Mouse (Mus musculus) retina, adult 2 months (tissue): ENCODE data around the gene Vps35l.

Source experiments
- DNase-seq: peaks from one replicate; pipeline ENCODE4 v3.0.0-alpha.2; 2012; ENCODE audit warnings: low read depth, low spot score

The Vps35l gene

GRCm38 (mm10) chr7:118819666-118820065 is 79.6 kb downstream of the Vps35l start:
- DNase-seq, result no peak

GRCm38 (mm10) chr7:118821356-118821755 is 81.3 kb downstream of the Vps35l start:
- no peak for DNase-seq

DNA sequence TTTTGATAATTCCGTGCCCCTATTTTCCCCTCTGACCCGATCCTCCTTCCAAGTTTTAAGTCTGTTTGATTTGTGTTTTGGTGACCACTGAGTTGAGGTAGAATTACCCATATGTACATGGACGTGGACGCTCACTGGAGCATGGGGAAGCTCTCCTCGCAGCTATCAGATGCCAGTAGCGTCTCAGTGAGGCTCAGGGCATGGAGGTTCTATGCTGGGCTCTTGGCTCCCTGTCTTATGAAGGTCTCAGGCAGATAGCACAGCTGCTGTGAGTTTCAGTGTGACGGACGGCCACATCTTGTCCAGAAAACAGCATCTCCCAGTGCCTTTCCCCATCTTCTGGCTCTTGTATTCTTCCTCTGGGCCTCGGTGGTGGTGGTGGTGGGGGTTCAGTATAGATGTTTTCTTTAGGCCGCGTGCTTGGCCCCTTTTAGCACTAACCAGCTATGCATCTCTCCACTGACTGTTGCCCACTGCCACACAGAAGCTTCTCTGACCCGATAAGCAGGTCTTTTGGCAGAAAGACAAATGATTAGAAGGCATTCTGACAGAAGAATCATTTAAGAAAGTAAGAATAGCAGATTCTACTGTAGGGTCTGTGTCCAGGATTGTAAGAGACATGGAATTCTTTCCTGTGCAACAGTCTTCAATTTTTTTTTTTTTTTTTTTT is 82.0 kb downstream of the Vps35l start:
- no peak for DNase-seq

GRCm38 (mm10) chr7:118824451-118824850 is 84.4 kb downstream of the Vps35l start:
- DNase-seq, result no peak

DNA sequence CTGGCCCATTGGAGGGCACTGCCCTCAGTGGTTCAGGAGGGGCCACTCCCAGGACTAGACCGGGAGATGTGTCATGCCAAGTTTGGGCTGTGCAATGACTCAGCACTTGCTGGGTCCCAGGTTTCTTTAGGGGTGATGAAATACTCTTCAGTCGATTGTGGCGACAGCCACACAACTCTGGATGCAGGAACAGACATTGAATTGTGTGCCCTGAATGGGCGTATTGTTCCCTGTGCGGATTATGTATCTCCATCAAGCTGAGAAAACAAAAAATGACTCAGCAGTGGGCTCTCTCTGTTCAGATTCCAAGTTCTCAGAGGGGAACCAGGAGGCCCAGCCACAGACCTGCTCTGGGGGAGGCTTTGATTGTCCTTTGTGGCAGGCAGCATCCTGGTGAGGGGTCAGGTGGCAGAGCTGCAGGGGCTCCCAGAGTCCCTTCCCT is 88.0 kb downstream of the Vps35l start:
- no peak for DNase-seq

GRCm38 (mm10) chr7:118837901-118838300 is 97.9 kb downstream of the Vps35l start:
- DNase-seq, result no peak

DNA sequence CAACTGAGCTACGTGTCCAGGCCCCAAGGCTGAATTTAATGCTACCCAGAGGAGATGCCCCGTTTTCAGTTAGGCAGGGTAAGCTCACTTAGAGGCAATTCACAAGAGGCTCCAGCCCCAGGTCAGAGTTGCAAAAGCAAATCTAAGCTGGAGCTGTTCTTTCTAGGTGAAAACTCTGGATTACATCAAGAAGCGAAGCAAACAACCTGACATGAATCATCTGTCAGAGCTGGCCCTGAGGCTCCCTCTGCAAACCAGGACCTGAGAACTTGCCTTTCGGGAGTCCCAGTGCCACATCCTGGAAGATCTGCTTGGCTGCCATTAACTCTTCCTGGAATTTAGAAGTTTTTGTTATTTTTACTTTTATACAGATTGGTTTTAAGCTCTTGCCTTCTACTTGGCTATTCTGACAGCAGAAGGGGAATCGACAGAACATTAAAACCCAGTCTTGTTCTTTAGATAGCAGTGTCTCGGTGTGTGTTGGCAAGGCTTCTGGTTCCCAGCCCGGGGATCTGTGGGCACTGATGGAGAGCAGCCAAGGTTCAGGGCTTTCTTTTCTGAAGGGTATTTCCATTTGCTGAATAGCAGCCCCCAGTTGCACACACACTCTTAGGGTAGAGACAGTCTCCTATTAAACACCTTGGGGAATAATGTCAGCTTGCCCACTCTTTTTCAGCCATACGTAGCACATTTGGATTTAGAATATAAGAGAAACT is 101.2 kb downstream of the Vps35l start:
- DNase-seq, result no peak

DNA sequence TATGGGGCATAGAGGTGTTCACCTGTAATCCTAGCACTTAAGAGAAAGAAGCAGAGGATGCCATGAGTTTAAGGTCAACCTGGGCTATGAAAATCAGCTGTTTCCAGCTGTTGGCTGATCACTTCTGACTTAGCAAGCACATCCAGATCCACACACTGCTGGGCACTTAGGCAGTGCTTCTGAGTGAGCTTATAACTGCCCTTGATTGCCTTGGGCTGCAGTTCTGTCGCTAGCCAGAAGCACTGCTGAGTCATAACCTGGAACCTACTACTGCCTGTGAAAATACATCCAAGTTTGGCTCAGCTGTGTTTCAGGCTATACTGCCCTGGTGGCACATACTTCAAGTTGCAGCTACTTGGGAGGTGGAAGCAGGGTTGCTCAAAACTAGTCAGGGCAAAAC is 101.8 kb downstream of the Vps35l start:
- DNase-seq, result no peak

DNA sequence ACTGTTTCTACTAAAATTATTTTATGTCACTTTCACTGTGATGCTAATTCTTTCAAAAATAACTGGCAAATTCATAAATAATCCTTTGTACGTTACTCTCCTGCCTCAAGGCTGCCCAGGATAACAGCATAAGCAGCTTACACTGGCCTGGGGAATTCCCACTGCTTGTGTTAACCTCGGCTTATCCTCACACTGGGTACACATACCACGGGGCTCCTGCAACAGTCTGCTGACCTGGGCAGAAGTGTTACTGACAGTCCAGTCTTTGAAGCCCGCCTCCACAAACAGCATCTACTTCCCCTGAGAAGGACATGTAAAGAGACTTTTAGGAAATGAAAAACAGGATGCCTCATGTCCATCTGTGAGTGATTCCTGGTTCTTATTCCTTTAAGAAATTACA is 102.9 kb downstream of the Vps35l start:
- DNase-seq, result peak; percentile 56

GRCm38 (mm10) chr7:118845141-118845540 is 105.1 kb downstream of the Vps35l start:
- DNase-seq, result no peak

- DNase-seq, result no peak
These were observed 106.3 kb downstream of the Vps35l start for GRCm38 (mm10) chr7:118846329-118846728.

- no peak for DNase-seq
These were observed 108.8 kb downstream of the Vps35l start for GRCm38 (mm10) chr7:118848796-118849195.

DNA sequence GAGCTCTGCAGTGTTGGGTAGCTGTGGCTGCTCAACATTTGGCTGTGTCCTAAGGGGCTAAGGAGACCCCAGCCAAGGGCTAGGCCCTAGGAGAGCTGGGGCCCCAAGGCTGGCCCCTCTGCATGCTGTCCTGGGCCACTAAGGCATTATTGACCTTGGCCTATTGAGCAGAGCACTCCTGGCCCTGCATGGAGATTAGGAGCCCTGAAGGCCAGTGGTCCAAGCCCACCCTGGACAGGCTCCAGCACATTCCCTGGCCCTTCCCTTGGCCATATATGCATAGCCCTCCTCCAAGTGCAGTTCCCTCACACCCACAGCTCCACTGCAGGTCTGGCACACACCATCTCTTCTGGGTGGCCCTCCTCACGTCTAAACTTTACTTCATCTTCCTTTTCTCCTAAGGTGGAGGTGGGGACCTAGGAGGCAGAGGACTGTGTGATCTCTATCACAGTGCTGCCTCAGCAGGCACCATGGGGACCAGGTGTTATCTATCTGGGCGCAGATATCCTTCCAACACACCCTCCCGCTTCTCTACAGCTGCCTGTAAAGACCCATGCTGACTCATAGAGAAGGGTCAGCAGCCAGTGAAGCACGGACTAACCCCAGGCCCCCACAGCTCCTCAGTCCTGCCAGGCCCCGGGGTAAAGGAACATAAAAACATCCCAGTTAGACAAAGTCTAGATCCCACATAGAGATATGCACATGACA is 109.7 kb downstream of the Vps35l start:
- no peak for DNase-seq

- DNase-seq, result no peak
These were observed 110.8 kb downstream of the Vps35l start for GRCm38 (mm10) chr7:118850676-118851290.

- DNase-seq, result no peak
These were observed 111.5 kb downstream of the Vps35l start for GRCm38 (mm10) chr7:118851571-118851970.

DNA sequence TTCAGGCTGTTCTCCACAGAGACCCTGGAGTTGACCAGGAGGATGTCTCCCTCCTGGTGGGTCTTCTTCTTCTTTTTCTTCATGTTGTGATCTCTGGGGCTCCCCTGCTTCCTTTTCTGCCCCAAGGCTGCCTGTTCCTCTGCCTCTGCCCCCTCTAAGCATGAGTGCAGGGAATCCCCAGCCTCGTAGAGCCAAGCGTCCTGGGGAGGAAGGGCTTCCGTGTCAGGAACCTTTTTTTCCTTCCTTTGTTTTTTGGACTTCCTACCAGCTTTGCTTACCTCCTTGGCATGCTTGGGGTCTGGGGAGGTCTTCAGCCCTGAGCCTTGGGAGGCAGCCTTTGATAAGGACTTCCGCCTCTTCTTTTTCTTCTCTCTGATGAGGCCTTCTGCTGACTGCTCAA is 112.6 kb downstream of the Vps35l start:
- DNase-seq, result no peak

DNA sequence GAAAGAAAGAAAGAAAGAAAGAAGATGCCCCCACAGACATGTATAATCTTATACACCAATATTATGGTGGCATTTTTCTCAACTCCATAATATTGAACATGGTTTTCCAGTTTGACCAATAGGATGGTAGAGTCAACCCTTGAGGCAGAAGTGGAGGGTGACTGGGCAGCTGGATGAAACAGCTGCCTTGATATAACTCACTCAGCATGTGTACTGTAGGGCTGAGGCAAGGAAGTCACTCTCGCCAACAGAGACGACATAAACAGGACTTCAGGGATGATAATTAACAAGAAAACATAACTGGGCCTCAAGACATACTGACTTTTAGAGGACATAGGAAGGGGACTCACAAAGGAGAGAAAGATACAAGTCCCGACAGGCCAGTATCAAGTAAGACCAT is 114.6 kb downstream of the Vps35l start:
- DNase-seq, result no peak

- peak; percentile 76 for DNase-seq
These were observed 115.3 kb downstream of the Vps35l start, which contains the start of gene Iqck for GRCm38 (mm10) chr7:118855171-118855876. Gene Iqck (plus strand): TSS chr7:118855752.

DNA sequence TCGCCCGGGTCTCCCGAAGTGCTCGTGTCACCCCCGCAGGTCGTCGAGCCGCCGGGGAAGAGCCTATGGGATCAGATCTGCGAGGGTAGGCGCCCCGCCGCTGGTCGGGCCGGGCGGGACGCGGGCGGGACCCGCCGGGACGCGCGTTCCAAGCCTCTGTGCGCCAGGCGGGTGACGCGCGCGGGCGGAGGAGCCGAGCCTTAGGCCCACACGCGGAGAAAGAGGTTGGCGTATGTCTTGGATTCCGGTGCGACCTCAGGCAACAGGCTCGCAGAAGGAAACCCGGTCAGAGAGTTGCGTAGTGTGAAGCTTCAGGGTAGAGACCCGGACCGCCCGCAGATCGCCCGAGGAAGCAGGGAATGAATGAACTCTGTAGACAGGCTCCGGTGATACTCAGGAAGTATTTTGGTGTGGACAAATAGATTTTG is 115.9 kb downstream of the Vps35l start, which contains the start of gene Knop1:
Knop1 (minus strand) TSS at position 378 of the 428 bp plus-strand sequence.
- DNase-seq, result no peak

DNA sequence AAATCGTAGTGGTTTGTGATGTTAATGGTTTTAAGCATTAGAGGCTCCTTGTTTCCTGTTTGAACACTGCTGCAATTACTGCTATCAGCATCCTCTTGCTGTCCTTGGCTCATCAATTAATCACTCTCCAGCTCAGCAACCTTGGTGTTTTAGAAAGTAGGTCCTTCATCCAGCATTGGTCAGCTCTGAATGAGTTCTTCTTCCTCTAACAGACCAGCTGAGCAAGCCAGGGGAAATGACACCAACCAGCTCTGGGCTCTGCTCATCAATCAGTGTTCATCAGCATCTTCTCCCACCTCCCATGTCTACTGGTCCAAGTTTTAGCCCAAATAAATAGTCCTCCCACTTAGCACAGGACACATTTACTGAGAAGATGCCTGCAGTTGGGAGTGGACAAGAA is 118.6 kb downstream of the Vps35l start:
- no peak for DNase-seq

- no peak for DNase-seq
These were observed 125.3 kb downstream of the Vps35l start for GRCm38 (mm10) chr7:118865362-118865761.
